Mouse (Mus musculus) forebrain, embryonic 13.5 days (tissue): ENCODE measurements at regions not wholly inside any gene's neighbourhood (a gene's known extent, or its start where the extent isn't known, plus 50 kb on each side); places are given as distances from the start of the nearest gene placed in this dataset.

Experiments
- ATAC-seq: fragments of 200-750 bp; cut with Nextera tagmentation; 2 replicates; pipeline ENCODE4 v1.8.0; 2017
- H3K27ac ChIP-seq: fragments of 300-500 bp; sonication (generic); 2 replicates; pipeline ENCODE4 v1.5.1; 2015; ENCODE audit warnings: inconsistent platforms, mild to moderate bottlenecking, moderate library complexity
- H3K27me3 ChIP-seq: fragments of 300-500 bp; sonication (generic); 2 replicates; pipeline ENCODE4 v1.6.1; 2015; ENCODE audit warnings: mild to moderate bottlenecking, inconsistent platforms
- H3K36me3 ChIP-seq: fragments of 300-500 bp; sonication (generic); 2 replicates; pipeline ENCODE4 v1.6.1; 2015; ENCODE audit warnings: mild to moderate bottlenecking, inconsistent platforms; ENCODE audit not compliant: poor library complexity, severe bottlenecking
- H3K4me1 ChIP-seq: fragments of 300-500 bp; sonication (generic); 2 replicates; pipeline ENCODE4 v1.6.1; 2015; ENCODE audit warnings: inconsistent platforms
- H3K4me2 ChIP-seq: fragments of 300-500 bp; sonication (generic); 2 replicates; pipeline ENCODE4 v1.6.1; 2015; ENCODE audit warnings: inconsistent platforms, mild to moderate bottlenecking, moderate library complexity
- H3K4me3 ChIP-seq: fragments of 300-500 bp; sonication (generic); 2 replicates; pipeline ENCODE4 v1.5.1; 2015; ENCODE audit warnings: mild to moderate bottlenecking, inconsistent platforms
- H3K9ac ChIP-seq: fragments of 300-500 bp; sonication (generic); 2 replicates; pipeline ENCODE4 v1.6.1; 2015; ENCODE audit warnings: mild to moderate bottlenecking, inconsistent platforms
- H3K9me3 ChIP-seq: fragments of 300-500 bp; sonication (generic); replicated peaks from 2 replicates; pipeline ENCODE4 v1.6.1; 2016; ENCODE audit warnings: inconsistent platforms
- WGBS: fragments of 180-500 bp; shearing (Covaris S2); methylation state at CpG from one replicate; pipeline ENCODE4 v1.1.7; 2015; 5-methylcytosine and 5-hydroxymethylcytosine counted together

DNA sequence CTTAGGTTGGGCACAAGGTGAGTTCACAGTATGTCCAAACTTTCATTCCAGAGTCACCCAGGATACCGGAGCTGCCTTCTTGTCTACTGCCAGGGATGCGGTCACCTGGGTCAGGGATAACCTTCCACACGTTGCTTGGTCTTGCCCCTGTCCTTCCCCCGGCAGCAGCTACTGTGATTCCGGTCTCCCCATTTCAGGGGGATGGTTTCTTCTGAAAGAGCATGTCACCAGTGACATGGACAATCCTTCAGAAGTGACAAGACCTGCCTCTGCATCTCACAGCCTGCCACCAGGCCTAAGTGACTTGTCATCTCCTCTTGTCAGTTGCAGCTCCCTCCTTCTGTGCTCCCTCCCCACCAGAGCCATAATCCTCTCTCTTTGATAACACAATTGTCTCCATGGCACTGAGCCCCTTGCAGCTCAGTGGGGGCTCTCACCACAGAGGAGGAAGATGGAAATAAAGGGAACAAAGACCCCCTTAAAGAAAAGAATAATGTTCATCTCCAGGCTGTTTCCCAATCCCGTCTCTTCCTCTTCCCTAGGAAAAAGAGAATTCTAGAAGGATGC is 234.9 kb upstream of the 4931429L15Rik start:
- Histone ChIP-seq H3K9ac (no peak overlapping the region), H3K27me3 (no peaks in the 10 kb centered on the region)
- ATAC-seq: 0 out of 2 replicates have a peak, but pooled peaks have one; percentile 30

DNA sequence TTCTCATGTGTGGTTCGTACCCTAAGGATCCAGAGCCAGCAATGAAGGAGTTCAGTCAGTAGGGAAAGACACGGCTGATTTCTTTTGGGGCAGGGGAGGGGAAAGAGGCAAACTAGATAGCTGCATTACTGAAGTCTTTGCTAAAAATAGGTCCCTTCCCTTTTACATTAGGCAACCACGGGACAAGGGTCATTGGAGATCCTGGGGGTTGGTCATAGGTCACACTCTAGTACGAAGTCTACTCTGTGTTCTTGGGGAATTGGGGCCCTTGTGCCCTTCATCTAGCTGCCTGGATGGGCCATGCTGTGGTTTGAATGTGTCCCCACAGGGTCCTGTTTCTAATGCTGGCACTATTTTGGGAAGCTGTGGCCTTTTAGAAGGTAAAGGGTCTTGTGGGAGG is 229.6 kb upstream of the 4931429L15Rik start:
- Histone ChIP-seq H3K27ac (no peak overlapping the region), H3K4me3 (no peak overlapping the region), H3K27me3 (no peaks in the 10 kb centered on the region), H3K9me3 (no peaks in the 10 kb centered on the region), H3K4me2 (no peak overlapping the region), H3K36me3 (no peaks in the 10 kb centered on the region), H3K9ac (no peak overlapping the region), H3K4me1 (peaks cover 10% of the 10 kb centered on the region)
- no peak for ATAC-seq
- 93% methylated on average over 4 of the region's 4 CpGs for WGBS

More for the DNA sequence above, 234.9 kb upstream of the 4931429L15Rik start:
- H3K4me3 ChIP-seq: no peak overlapping the region
- H3K27ac ChIP-seq: peak overlapping the region; percentile 48
- no peaks in the 10 kb centered on the region for H3K36me3 ChIP-seq
- H3K4me2 ChIP-seq: no peak overlapping the region
- peaks cover 15% of the 10 kb centered on the region for H3K4me1 ChIP-seq
- no peaks in the 10 kb centered on the region for H3K9me3 ChIP-seq
- 39% methylated on average over 6 of the region's 6 CpGs for WGBS

- no peak overlapping the region for H3K4me3 ChIP-seq
- H3K4me1 ChIP-seq: peaks cover 6% of the 10 kb centered on the region
- no peak overlapping the region for H3K9ac ChIP-seq
- H3K36me3 ChIP-seq: no peaks in the 10 kb centered on the region
- no peak overlapping the region for H3K4me2 ChIP-seq
- no peaks in the 10 kb centered on the region for H3K27me3 ChIP-seq
- no peak for ATAC-seq
- WGBS: 93% methylated on average over 3 of the region's 3 CpGs
- H3K9me3 ChIP-seq: no peaks in the 10 kb centered on the region
- H3K27ac ChIP-seq: no peak overlapping the region
These were observed 224.5 kb upstream of the 4931429L15Rik start for GRCm38 (mm10) chr9:46544326-46544725.

DNA sequence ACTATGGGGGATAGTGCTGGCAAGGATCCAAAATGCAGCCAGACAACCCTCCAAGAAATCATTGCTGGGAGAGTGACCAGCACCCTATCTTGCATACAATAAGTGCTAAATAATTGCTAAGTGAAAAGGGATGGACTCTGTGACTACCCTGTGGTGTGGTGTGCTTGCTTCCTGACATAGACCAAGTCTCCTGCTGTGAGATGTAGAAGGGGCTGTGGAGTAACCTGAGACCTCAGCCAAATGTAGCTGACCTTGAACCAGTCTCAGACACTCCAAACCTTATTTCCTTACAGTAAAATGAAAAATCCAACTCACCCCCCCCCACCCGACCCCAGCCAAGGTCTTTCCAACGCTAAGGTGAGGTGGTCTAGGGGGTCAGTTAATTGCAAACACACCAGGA is 221.2 kb upstream of the 4931429L15Rik start:
- H3K27me3 ChIP-seq: no peaks in the 10 kb centered on the region
- no peak overlapping the region for H3K27ac ChIP-seq
- no peak overlapping the region for H3K4me2 ChIP-seq
- no peak for ATAC-seq
- H3K36me3 ChIP-seq: no peaks in the 10 kb centered on the region
- H3K4me1 ChIP-seq: no peaks in the 10 kb centered on the region
- H3K9me3 ChIP-seq: no peaks in the 10 kb centered on the region
- H3K9ac ChIP-seq: no peak overlapping the region
- 60% methylated on average over 2 of the region's 2 CpGs for WGBS
- no peak overlapping the region for H3K4me3 ChIP-seq

- ATAC-seq: no peak
- H3K27me3 ChIP-seq: no peaks in the 10 kb centered on the region
- no peak overlapping the region for H3K9ac ChIP-seq
- no peaks in the 10 kb centered on the region for H3K4me1 ChIP-seq
- H3K4me3 ChIP-seq: no peak overlapping the region
- 85% methylated on average over 4 of the region's 4 CpGs for WGBS
- H3K9me3 ChIP-seq: no peaks in the 10 kb centered on the region
- H3K36me3 ChIP-seq: no peaks in the 10 kb centered on the region
- H3K27ac ChIP-seq: no peak overlapping the region
- H3K4me2 ChIP-seq: no peak overlapping the region
These were observed 218.8 kb upstream of the 4931429L15Rik start for GRCm38 (mm10) chr9:46538616-46539015.

DNA sequence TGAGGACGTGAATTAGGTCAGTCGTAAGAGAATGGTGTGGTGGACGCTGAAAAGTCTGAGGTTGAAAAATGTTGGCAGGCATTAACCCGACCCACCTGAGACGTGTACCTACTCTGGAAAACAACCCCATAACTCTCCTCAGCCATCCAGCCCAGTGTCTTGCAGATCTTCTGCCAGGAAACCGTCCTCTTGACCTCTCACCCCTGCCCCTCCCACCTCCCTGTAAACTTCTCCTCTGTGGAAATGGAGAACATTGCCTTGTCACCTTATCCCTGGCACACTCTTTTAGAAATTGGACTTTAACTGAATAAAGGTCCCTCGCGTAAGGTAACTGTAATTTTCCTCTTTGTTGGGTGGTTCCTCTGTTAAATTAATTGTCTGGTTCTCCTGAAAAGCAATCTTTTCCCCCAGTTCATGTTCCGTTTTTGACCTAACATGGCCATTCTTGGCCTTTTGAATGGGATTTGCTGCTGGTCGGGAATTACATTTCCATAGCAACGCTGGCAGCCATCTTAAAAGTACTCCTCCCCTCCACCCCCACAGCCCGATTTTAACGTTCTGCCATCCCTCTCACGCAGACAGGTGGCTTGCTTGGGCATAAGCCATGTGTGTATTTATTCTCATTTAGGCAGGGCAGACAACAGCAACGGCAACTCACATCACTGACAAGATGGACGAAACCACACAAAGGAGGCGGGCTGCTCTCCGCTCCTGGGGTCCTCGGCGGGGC is 196.8 kb upstream of the 4931429L15Rik start:
- no peak for ATAC-seq
- Histone ChIP-seq H3K27ac (no peak overlapping the region), H3K9me3 (peaks cover 16% of the 10 kb centered on the region; the same call in 1 of the 2 replicates), H3K4me3 (no peak overlapping the region), H3K36me3 (no peaks in the 10 kb centered on the region), H3K4me1 (no peaks in the 10 kb centered on the region), H3K9ac (no peak overlapping the region), H3K4me2 (no peak overlapping the region), H3K27me3 (no peaks in the 10 kb centered on the region)
- 81% methylated on average over 20 of the region's 20 CpGs for WGBS

- H3K4me1 ChIP-seq: peaks cover 18% of the 10 kb centered on the region
- H3K4me2 ChIP-seq: no peak overlapping the region
- H3K27me3 ChIP-seq: no peaks in the 10 kb centered on the region
- no peak for ATAC-seq
- 79% methylated on average over 6 of the region's 6 CpGs for WGBS
- no peak overlapping the region for H3K9ac ChIP-seq
- H3K9me3 ChIP-seq: 0 out of 2 replicates have a peak, but pooled peaks cover 8% of the 10 kb centered on the region
- H3K4me3 ChIP-seq: no peak overlapping the region
- H3K27ac ChIP-seq: no peak overlapping the region
- H3K36me3 ChIP-seq: no peaks in the 10 kb centered on the region
These were observed 192.7 kb upstream of the 4931429L15Rik start for GRCm38 (mm10) chr9:46512276-46513051.

DNA sequence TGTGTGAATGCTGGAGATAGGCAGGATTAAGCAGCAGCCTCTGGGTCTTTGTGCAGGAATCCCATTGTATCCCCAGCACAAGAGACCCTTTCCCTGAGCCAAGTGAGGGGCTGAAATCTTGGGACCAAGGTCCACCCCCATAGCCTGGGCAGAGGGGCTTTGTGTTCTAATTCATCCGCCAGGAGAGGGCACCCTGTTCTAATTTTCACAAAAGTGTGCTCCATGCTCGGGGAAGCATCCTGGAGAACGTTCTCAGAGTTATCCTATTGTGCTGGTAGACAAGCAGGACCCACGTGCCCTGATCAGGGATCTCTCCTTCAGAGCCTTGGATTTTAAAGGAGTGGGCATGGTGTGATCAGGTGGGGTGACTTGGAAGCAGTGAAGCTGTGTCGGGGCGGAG is 191.5 kb upstream of the 4931429L15Rik start:
- H3K9ac ChIP-seq: no peak overlapping the region
- no peak overlapping the region for H3K27ac ChIP-seq
- no peaks in the 10 kb centered on the region for H3K27me3 ChIP-seq
- no peak overlapping the region for H3K4me3 ChIP-seq
- peak; percentile 24; the same call in 1 of the 2 replicates for ATAC-seq
- no peak overlapping the region for H3K4me2 ChIP-seq
- H3K36me3 ChIP-seq: no peaks in the 10 kb centered on the region
- peaks cover 18% of the 10 kb centered on the region for H3K4me1 ChIP-seq
- WGBS: 39% methylated on average over 6 of the region's 6 CpGs
- 0 out of 2 replicates have a peak, but pooled peaks cover 8% of the 10 kb centered on the region for H3K9me3 ChIP-seq

- 0 out of 2 replicates have a peak, but pooled peaks cover 8% of the 10 kb centered on the region for H3K9me3 ChIP-seq
- H3K9ac ChIP-seq: no peak overlapping the region
- peaks cover 19% of the 10 kb centered on the region for H3K4me1 ChIP-seq
- H3K27me3 ChIP-seq: no peaks in the 10 kb centered on the region
- peak overlapping the region; percentile 40; the same call in 1 of the 2 replicates for H3K27ac ChIP-seq
- H3K4me2 ChIP-seq: no peak overlapping the region
- WGBS: 54% methylated on average over 5 of the region's 5 CpGs
- H3K4me3 ChIP-seq: no peak overlapping the region
- no peak for ATAC-seq
- H3K36me3 ChIP-seq: no peaks in the 10 kb centered on the region
These were observed 190.1 kb upstream of the 4931429L15Rik start for GRCm38 (mm10) chr9:46509896-46510295.

DNA sequence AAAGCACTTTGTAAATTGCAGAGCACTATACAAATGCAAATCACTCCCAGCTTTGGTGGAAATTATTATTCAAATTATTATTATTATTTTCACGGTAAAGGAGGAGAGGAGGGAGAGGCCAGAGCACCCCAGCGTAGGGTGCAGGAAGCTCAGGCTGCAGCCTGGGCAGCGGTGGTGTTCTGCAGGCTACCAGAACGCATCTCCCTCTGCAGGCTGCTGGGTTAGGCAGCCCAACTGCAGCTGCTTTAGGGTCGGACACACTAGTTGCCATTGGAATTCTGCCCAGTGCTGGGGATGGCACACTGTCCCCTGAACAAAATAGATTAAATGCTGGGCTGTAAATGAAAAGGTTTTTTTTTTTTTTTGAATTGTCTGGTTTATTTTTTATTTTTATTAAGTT is 189.7 kb upstream of the 4931429L15Rik start:
- Histone ChIP-seq H3K4me2 (no peak overlapping the region), H3K27ac (0 out of 2 replicates have a peak overlapping the region, but pooled peaks have one; percentile 35), H3K4me3 (no peak overlapping the region), H3K9me3 (0 out of 2 replicates have a peak, but pooled peaks cover 8% of the 10 kb centered on the region), H3K36me3 (no peaks in the 10 kb centered on the region), H3K4me1 (peaks cover 23% of the 10 kb centered on the region), H3K27me3 (no peaks in the 10 kb centered on the region), H3K9ac (no peak overlapping the region)
- 12% methylated on average over 5 of the region's 5 CpGs for WGBS
- peak; percentile 68; the same call in 1 of the 2 replicates for ATAC-seq

DNA sequence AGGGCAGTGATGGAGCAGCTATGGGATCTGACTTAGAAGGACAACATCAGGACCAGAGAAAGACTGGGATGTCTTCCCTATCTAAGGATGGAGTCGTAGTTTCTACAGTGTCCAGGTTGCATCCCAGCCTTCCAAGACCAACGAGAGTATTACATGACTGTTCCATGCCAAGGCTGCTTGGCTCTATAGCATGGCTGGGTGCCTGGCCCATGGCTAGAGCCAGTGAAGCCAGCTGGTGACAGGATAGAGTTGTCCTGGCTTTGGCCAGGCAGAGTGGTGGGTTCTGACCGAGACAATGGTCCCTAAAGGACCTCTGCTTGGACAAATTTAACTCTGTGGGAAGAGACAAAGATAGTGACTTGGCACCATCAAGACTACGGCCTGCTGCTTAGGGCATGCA is 187.2 kb upstream of the 4931429L15Rik start:
- Histone ChIP-seq H3K27me3 (0 out of 2 replicates have a peak, but pooled peaks cover 3% of the 10 kb centered on the region), H3K9me3 (no peaks in the 10 kb centered on the region), H3K27ac (no peak overlapping the region), H3K4me1 (peaks cover 37% of the 10 kb centered on the region), H3K4me2 (no peak overlapping the region), H3K4me3 (no peak overlapping the region), H3K9ac (no peak overlapping the region), H3K36me3 (no peaks in the 10 kb centered on the region)
- no peak for ATAC-seq
- 89% methylated on average over 4 of the region's 4 CpGs for WGBS

DNA sequence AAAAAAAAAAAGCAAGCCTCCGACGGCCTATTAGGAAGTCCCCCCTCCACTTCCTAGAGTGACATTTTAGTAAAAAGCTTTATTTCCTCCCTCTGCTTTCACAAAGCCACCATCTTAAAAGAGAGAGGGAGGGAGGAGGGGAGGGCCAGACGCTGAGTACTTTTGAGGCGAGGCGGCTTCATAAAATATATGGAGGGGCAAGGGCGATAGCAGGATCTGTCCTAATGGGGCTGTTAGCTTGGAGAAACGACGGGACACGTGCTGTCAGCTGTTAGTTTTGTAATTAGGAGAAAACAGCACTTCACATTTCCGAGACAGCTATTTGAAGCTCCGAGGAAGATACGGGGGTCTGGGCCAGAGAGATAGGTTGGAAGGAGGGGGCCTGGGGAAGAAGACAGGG is 184.8 kb upstream of the 4931429L15Rik start:
- H3K27ac ChIP-seq: peak overlapping the region; percentile 61
- H3K4me2 ChIP-seq: no peak overlapping the region
- no peaks in the 10 kb centered on the region for H3K36me3 ChIP-seq
- WGBS: 24% methylated on average over 12 of the region's 12 CpGs
- no peak for ATAC-seq
- H3K4me1 ChIP-seq: peaks cover 28% of the 10 kb centered on the region
- H3K27me3 ChIP-seq: 0 out of 2 replicates have a peak, but pooled peaks cover 3% of the 10 kb centered on the region
- H3K9me3 ChIP-seq: no peaks in the 10 kb centered on the region
- no peak overlapping the region for H3K9ac ChIP-seq
- H3K4me3 ChIP-seq: no peak overlapping the region
